ENCODE assay signal across 9 mouse cellular contexts in the genomic region with DNA sequence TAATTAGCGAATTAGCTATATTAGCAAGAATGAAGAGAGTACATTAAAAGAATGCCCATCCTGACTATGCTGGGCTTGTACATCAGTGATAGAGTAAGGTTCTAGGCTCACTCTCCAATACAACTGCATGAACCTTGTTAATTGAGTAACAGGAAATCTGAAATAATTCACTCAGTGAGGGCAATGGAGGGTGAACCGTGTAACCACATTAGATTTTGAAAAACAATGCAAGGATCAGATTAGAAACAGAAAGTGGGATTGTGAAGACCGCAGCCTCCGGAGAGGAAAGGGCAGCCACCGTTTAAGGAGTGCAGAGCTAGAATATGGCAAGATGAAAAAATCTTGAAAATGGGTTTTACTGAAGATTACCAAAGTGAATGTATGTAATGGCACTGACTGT. TPM values are rescaled to one million over a fixed set of nuclear protein-coding genes. Genes with fewer than 3 reads are reported as not detected.
A peak's percentile ranks its signal among the peaks of the same experiment; 100 is the strongest.
DNase-seq lines count a peak whose midpoint lies in the region; ATAC-seq and TF ChIP-seq lines count a peak whose summit lies in the region.
"Had no signal": no experiment of that assay in that cellular context is flagged by ENCODE, and none has a peak within 500 bp of the region (broad histone marks: within the 10 kb centered on the region; RNA-seq: fewer than 3 reads in every experiment).

No protein-coding gene starts in this region.

- peak overlapping the region; percentile 92 for H3K4me3 ChIP-seq in midbrain, embryonic 10.5 days
- H3K4me3 ChIP-seq in midbrain, postnatal 0 days (ENCODE audit: low read depth, low read length), result no peak overlapping the region
- H3K4me3 ChIP-seq in bone marrow, adult 2 months (replicated peaks; ENCODE audit: control insufficient read depth, low read depth, low read length), result peak overlapping the region; percentile 63
- H3K4me3 ChIP-seq in hindbrain, embryonic 13.5 days, result no peak overlapping the region
- peak overlapping the region; percentile 59 for H3K4me3 ChIP-seq in myocyte

- H3ac ChIP-seq in myocyte (ENCODE audit: control insufficient read depth, insufficient read length), result no peak overlapping the region

- H3K27ac ChIP-seq in midbrain, embryonic 10.5 days (replicated peaks), result no peak overlapping the region
- no peak overlapping the region for H3K27ac ChIP-seq in midbrain, postnatal 0 days (ENCODE audit: low read depth, low read length)
- no peak overlapping the region for H3K27ac ChIP-seq in bone marrow, adult 2 months (ENCODE audit: control insufficient read depth, insufficient read depth, low read depth, low read length, poor library complexity)
- H3K27ac ChIP-seq in hindbrain, embryonic 13.5 days, result no peak overlapping the region

- no peak for TF ChIP-seq POLR2A in bone marrow, adult 2 months (IDR thresholded peaks at IDR 0.05; ENCODE audit: borderline replicate concordance, control insufficient read depth, low read depth, low read length)
- no peak for TF ChIP-seq POLR2A in myocyte (IDR thresholded peaks at IDR 0.05; ENCODE audit: insufficient read length, low read depth)

- H3K4me2 ChIP-seq in midbrain, postnatal 0 days (ENCODE audit: low read depth, low read length, poor library complexity, severe bottlenecking), result no peak overlapping the region
- H3K4me2 ChIP-seq in hindbrain, embryonic 13.5 days, result peak overlapping the region; percentile 11
- H3K4me2 ChIP-seq in myocyte (ENCODE audit: low read depth), result peak overlapping the region; percentile 78

- H3K27me3 ChIP-seq in midbrain, embryonic 10.5 days (ENCODE audit: low read depth, poor library complexity, severe bottlenecking), result no peaks in the 10 kb centered on the region
- H3K27me3 ChIP-seq in midbrain, postnatal 0 days (ENCODE audit: insufficient read depth, low read length), result no peaks in the 10 kb centered on the region
- H3K27me3 ChIP-seq in hindbrain, embryonic 13.5 days, result no peaks in the 10 kb centered on the region
- no peaks in the 10 kb centered on the region for H3K27me3 ChIP-seq in myocyte (ENCODE audit: control insufficient read depth, insufficient read depth, insufficient read length)

- DNase-seq in midbrain, embryonic 10.5 days (ENCODE audit: low spot score), result no peak
- no peak for DNase-seq in midbrain, postnatal 0 days (ENCODE audit: low spot score)
- no peak for DNase-seq in urinary bladder, postnatal 36 days (ENCODE audit: low spot score in 2 of 2)
- no peak for DNase-seq in layer of hippocampus, postnatal 36 days
- DNase-seq: cerebellum, adult 8-10 months; thymus, postnatal 25 days had no signal

- H3K36me3 ChIP-seq in midbrain, embryonic 10.5 days, result peaks cover 69% of the 10 kb centered on the region
- no peaks in the 10 kb centered on the region for H3K36me3 ChIP-seq in midbrain, postnatal 0 days (ENCODE audit: insufficient read depth, low read length)
- H3K36me3 ChIP-seq in hindbrain, embryonic 13.5 days, result peaks cover 12% of the 10 kb centered on the region
- H3K36me3 ChIP-seq in myocyte (ENCODE audit: control insufficient read depth, insufficient read depth), result peaks cover 39% of the 10 kb centered on the region

- peaks cover 48% of the 10 kb centered on the region for H3K4me1 ChIP-seq in midbrain, embryonic 10.5 days
- H3K4me1 ChIP-seq in midbrain, postnatal 0 days (ENCODE audit: insufficient read depth, low read length), result 0 out of 2 replicates have a peak, but pooled peaks cover 4% of the 10 kb centered on the region
- no peaks in the 10 kb centered on the region; the same call in 1 of the 2 replicates for H3K4me1 ChIP-seq in bone marrow, adult 2 months (ENCODE audit: control insufficient read depth, insufficient read depth, low read length)
- peaks cover 23% of the 10 kb centered on the region for H3K4me1 ChIP-seq in hindbrain, embryonic 13.5 days (replicated peaks)

- WGBS in midbrain, embryonic 10.5 days, result 83% methylated on average over 5 of the region's 5 CpGs
- WGBS in midbrain, postnatal 0 days, result 54% methylated on average over 5 of the region's 5 CpGs
- WGBS in bone marrow, adult 2 months, result 15% methylated on average over 5 of the region's 5 CpGs
- 69% methylated on average over 5 of the region's 5 CpGs for WGBS in hindbrain, embryonic 13.5 days

- no peak for ATAC-seq in midbrain, postnatal 0 days (ENCODE audit: low FRiP score)
- ATAC-seq in hindbrain, embryonic 13.5 days (ENCODE audit: low FRiP score), result no peak

- no peak for TF ChIP-seq CTCF in midbrain, postnatal 0 days (IDR thresholded peaks at IDR 0.05)
- TF ChIP-seq CTCF in bone marrow, adult 2 months (IDR thresholded peaks at IDR 0.05; ENCODE audit: control insufficient read depth, insufficient read depth, low read length), result no peak

- peaks cover 81% of the 10 kb centered on the region for H3K79me2 ChIP-seq in myocyte (ENCODE audit: control insufficient read depth, insufficient read depth)

- no peak overlapping the region for H3K9ac ChIP-seq in midbrain, postnatal 0 days (replicated peaks; ENCODE audit: low read length, poor library complexity, severe bottlenecking)
- H3K9ac ChIP-seq in hindbrain, embryonic 13.5 days, result no peak overlapping the region

- no peaks in the 10 kb centered on the region; the same call in 1 of the 2 replicates for H3K9me3 ChIP-seq in midbrain, embryonic 10.5 days (replicated peaks)
- H3K9me3 ChIP-seq in midbrain, postnatal 0 days (ENCODE audit: low read length), result no peaks in the 10 kb centered on the region
- no peaks in the 10 kb centered on the region for H3K9me3 ChIP-seq in hindbrain, embryonic 13.5 days

TF ChIP-seq in myocyte, 11 proteins besides CTCF, POLR2A, EP300 and RAD21:
- no peak for TF ChIP-seq MAX (IDR thresholded peaks at IDR 0.05; ENCODE audit: low read depth)
- TF ChIP-seq TCF3 (IDR thresholded peaks at IDR 0.05; ENCODE audit: insufficient read length, low read depth), result no peak
- no peak for TF ChIP-seq USF1 (IDR thresholded peaks at IDR 0.05; ENCODE audit: low read depth)
- no peak for TF ChIP-seq CEBPB (IDR thresholded peaks at IDR 0.05; ENCODE audit: insufficient read depth, poor library complexity, severe bottlenecking)
- TF ChIP-seq TCF12 (IDR thresholded peaks at IDR 0.05; ENCODE audit: insufficient read depth, poor library complexity, severe bottlenecking), result no peak
- no peak for TF ChIP-seq POLR2AphosphoS2 (IDR thresholded peaks at IDR 0.05; ENCODE audit: insufficient read length, low read depth)
- TF ChIP-seq SRF (IDR thresholded peaks at IDR 0.05; ENCODE audit: control insufficient read depth, insufficient read length, low read depth), result no peak
- TF ChIP-seq E2F4 (IDR thresholded peaks at IDR 0.05; ENCODE audit: insufficient read depth), result no peak
- no peak for TF ChIP-seq MYOD1 (IDR thresholded peaks at IDR 0.05; ENCODE audit: control insufficient read depth in 1 of 3, insufficient read length in 2 of 3, low read depth in 2 of 3)
- TF ChIP-seq MYOG (IDR thresholded peaks at IDR 0.05; ENCODE audit: control insufficient read depth in 1 of 3, insufficient read depth in 1 of 3, insufficient read length in 2 of 3, low read depth in 2 of 3), result no peak
- no peak for TF ChIP-seq REST (IDR thresholded peaks at IDR 0.05; ENCODE audit: insufficient read depth, insufficient read length)

RNA-seq across cellular contexts. Expression of a gene that starts 3.3 kb away (rescaled TPM):
- polyA plus RNA-seq in midbrain, embryonic 10.5 days (2016; fragmentation: Nextera tagmentation; extraction: Ambion mirVana), result 185 and 208 TPM in 2 replicates
- 5.5 and 7.1 TPM in 2 replicates for total RNA-seq in midbrain, postnatal 0 days (2014; rRNA removed)
- 17.1 and 17.6 TPM in 2 replicates for polyA plus RNA-seq in midbrain, postnatal 0 days (2015; fragmentation: Nextera tagmentation; extraction: Ambion mirVana)
- 56.7 and 73.7 TPM in 2 replicates for polyA plus RNA-seq in bone marrow, adult 2 months (2011; ENCODE audit: insufficient read depth, insufficient read length, low replicate concordance, missing spikeins)
- polyA plus RNA-seq in hindbrain, embryonic 13.5 days (2015; fragmentation: Nextera tagmentation; extraction: Ambion mirVana), result 48.4 and 53.7 TPM in 2 replicates
- polyA plus RNA-seq in myocyte (2012; fragmentation: generic; extraction: Trizol), result 8.2 TPM
- 10 to 100 TPM; 11.6 to 14.3 TPM for total RNA-seq in layer of hippocampus, postnatal 36 days (2021)

RNA-seq across cellular contexts. Expression of a gene that starts 36.8 kb away (rescaled TPM):
- polyA plus RNA-seq in midbrain, embryonic 10.5 days (2016; fragmentation: Nextera tagmentation; extraction: Ambion mirVana), result 180 and 183 TPM in 2 replicates
- 7.4 and 16.5 TPM in 2 replicates for total RNA-seq in midbrain, postnatal 0 days (2014; rRNA removed)
- polyA plus RNA-seq in midbrain, postnatal 0 days (2015; fragmentation: Nextera tagmentation; extraction: Ambion mirVana), result 14.4 and 18.1 TPM in 2 replicates
- 179 and 208 TPM in 2 replicates for polyA plus RNA-seq in bone marrow, adult 2 months (2011; ENCODE audit: insufficient read depth, insufficient read length, low replicate concordance, missing spikeins)
- polyA plus RNA-seq in hindbrain, embryonic 13.5 days (2015; fragmentation: Nextera tagmentation; extraction: Ambion mirVana), result 54.3 and 59.8 TPM in 2 replicates
- 14.2 TPM for polyA plus RNA-seq in myocyte (2012; fragmentation: generic; extraction: Trizol)
- 1 to 10 TPM; 6.9 to 7.5 TPM for total RNA-seq in layer of hippocampus, postnatal 36 days (2021)

RNA-seq across cellular contexts. Expression of a gene that starts 36.9 kb away (rescaled TPM):
- 19.8 and 20.7 TPM in 2 replicates for polyA plus RNA-seq in midbrain, embryonic 10.5 days (2016; fragmentation: Nextera tagmentation; extraction: Ambion mirVana)
- 9.0 and 10.4 TPM in 2 replicates for total RNA-seq in midbrain, postnatal 0 days (2014; rRNA removed)
- 3.7 and 3.8 TPM in 2 replicates for polyA plus RNA-seq in midbrain, postnatal 0 days (2015; fragmentation: Nextera tagmentation; extraction: Ambion mirVana)
- polyA plus RNA-seq in bone marrow, adult 2 months (2011; ENCODE audit: insufficient read depth, insufficient read length, low replicate concordance, missing spikeins), result 16.5 and 17.3 TPM in 2 replicates
- 9.0 and 9.8 TPM in 2 replicates for polyA plus RNA-seq in hindbrain, embryonic 13.5 days (2015; fragmentation: Nextera tagmentation; extraction: Ambion mirVana)
- 3.5 TPM for polyA plus RNA-seq in myocyte (2012; fragmentation: generic; extraction: Trizol)
- total RNA-seq in layer of hippocampus, postnatal 36 days (2021), result 10 to 100 TPM; 26.0 to 28.4 TPM

Comparison
In these comparisons a context has a peak if more than half of its experiments do, and no peak if none do; other contexts are left out.
1. H3K4me3 ChIP-seq: peak in midbrain, embryonic 10.5 days (single experiment), bone marrow, adult 2 months (single experiment) and myocyte (single experiment); none in midbrain, postnatal 0 days (single experiment) and hindbrain, embryonic 13.5 days (single experiment).